Mouse (Mus musculus) stomach, embryonic 15.5 days (tissue): ENCODE measurements around the gene Vmn1r209. TPM values are rescaled to one million over a fixed set of nuclear protein-coding genes. Genes with fewer than 3 reads are reported as not detected.

ENCODE experiments used
- polyA plus RNA-seq: library from polyadenylated mRNA; unstranded; fragments of >200 nt; fragmentation: Nextera tagmentation; extraction: Ambion mirVana; gene quantifications from 2 replicates; pipeline ENCODE4 v1.2.1, GENCODE M21; 2015

The Vmn1r209 gene
- polyA plus RNA-seq, 1 experiment from 2014 or later = not detected

Other genes with a start within 250 kb of the Vmn1r209 start
- not detected in 2 replicates for gene Vmn1r205, start 216.7 kb downstream of the Vmn1r209 start, polyA plus RNA-seq
- gene Vmn1r206, start 185.4 kb downstream of the Vmn1r209 start, polyA plus RNA-seq = not detected in 2 replicates
- not detected in 2 replicates for gene Vmn1r207-ps, start 80.1 kb downstream of the Vmn1r209 start, polyA plus RNA-seq
- gene Vmn1r208, start 32.3 kb downstream of the Vmn1r209 start, polyA plus RNA-seq = not detected in 2 replicates
- not detected in 2 replicates for gene Vmn1r210, start 21.7 kb upstream of the Vmn1r209 start, polyA plus RNA-seq
- not detected in 2 replicates for gene Vmn1r211, start 47.9 kb upstream of the Vmn1r209 start, polyA plus RNA-seq
- gene Vmn1r212, start 74.5 kb upstream of the Vmn1r209 start, polyA plus RNA-seq = not detected in 2 replicates
- not detected in 2 replicates for gene Vmn1r213, start 198.0 kb upstream of the Vmn1r209 start, polyA plus RNA-seq
- not detected in 2 replicates for gene Vmn1r214, start 220.7 kb upstream of the Vmn1r209 start, polyA plus RNA-seq